Mouse (Mus musculus) heart, postnatal 0 days (tissue): ENCODE data around the gene Phlpp2.

Experiments
- CTCF ChIP-seq: IDR thresholded peaks from 2 replicates; pipeline ENCODE4 v1.5.1; 2016; ENCODE audit warnings: antibody characterized with exemption, control low read depth, low read depth
- EP300 ChIP-seq: IDR thresholded peaks from 2 replicates; pipeline ENCODE4 v1.6.1; 2016; ENCODE audit warnings: antibody characterized with exemption, low read depth

GRCm38 (mm10) chr8:109972901-109973300, 104.6 kb downstream of the Phlpp2 start:
- TF ChIP-seq EP300 (no peak), CTCF (no peak)
